Mouse (Mus musculus) stomach, postnatal 0 days (tissue): ENCODE measurements around the gene Clcn3. TPM values are rescaled to one million over a fixed set of nuclear protein-coding genes. Genes with fewer than 3 reads are reported as not detected.

ENCODE experiments used
- ATAC-seq: fragments of 200-750 bp; cut with Nextera tagmentation; 2 replicates; pipeline ENCODE4 v1.8.0; 2017; ENCODE audit not compliant: low FRiP score, low TSS enrichment
- DNase-seq: peaks from one replicate; pipeline ENCODE4 v3.0.0-alpha.2; 2016; ENCODE audit warnings: low spot score
- H3K27ac ChIP-seq: fragments of 300-500 bp; sonication (generic); replicated peaks from 2 replicates; pipeline ENCODE4 v1.5.1; 2014; ENCODE audit warnings: mild to moderate bottlenecking, control low read depth
- H3K27me3 ChIP-seq: fragments of 300-500 bp; sonication (generic); 2 replicates; pipeline ENCODE4 v1.6.1; 2014; ENCODE audit warnings: low read length; ENCODE audit not compliant: control insufficient read depth, insufficient read depth
- H3K36me3 ChIP-seq: fragments of 300-500 bp; sonication (generic); 2 replicates; pipeline ENCODE4 v1.6.1; 2014; ENCODE audit warnings: low read length, mixed read lengths; ENCODE audit not compliant: control insufficient read depth, insufficient read depth
- H3K4me1 ChIP-seq: fragments of 300-500 bp; sonication (generic); replicated peaks from 2 replicates; pipeline ENCODE4 v1.6.1; 2014; ENCODE audit warnings: antibody characterized with exemption; ENCODE audit not compliant: control insufficient read depth, insufficient read depth
- H3K4me2 ChIP-seq: fragments of 300-500 bp; sonication (generic); replicated peaks from 2 replicates; pipeline ENCODE4 v1.6.1; 2014; ENCODE audit warnings: low read depth, mild to moderate bottlenecking, control low read depth, moderate library complexity
- H3K4me3 ChIP-seq: fragments of 300-500 bp; sonication (generic); 2 replicates; pipeline ENCODE4 v1.5.1; 2014; ENCODE audit warnings: low read depth, low read length, control low read depth
- H3K9ac ChIP-seq: fragments of 300-500 bp; sonication (generic); 2 replicates; pipeline ENCODE4 v1.6.1; 2014; ENCODE audit warnings: mild to moderate bottlenecking, low read length, control low read depth, mixed read lengths
- H3K9me3 ChIP-seq: fragments of 300-500 bp; sonication (generic); 2 replicates; pipeline ENCODE4 v1.6.1; 2016; ENCODE audit warnings: low read length; ENCODE audit not compliant: control insufficient read depth
- CTCF ChIP-seq: IDR thresholded peaks from 2 replicates; pipeline ENCODE4 v1.5.1; 2016; ENCODE audit warnings: antibody characterized with exemption, low read depth, mild to moderate bottlenecking, moderate library complexity
- EP300 ChIP-seq: optimal IDR thresholded peaks from 2 replicates; pipeline ENCODE3; 2016; ENCODE audit warnings: antibody characterized with exemption
- WGBS: fragments of 180-500 bp; shearing (Covaris S2); extraction: QIAGEN DNeasy Blood & Tissue Kit; methylation state at CpG from one replicate; pipeline ENCODE4 v1.1.7; 2014; 5-methylcytosine and 5-hydroxymethylcytosine counted together
- polyA plus RNA-seq: library from polyadenylated mRNA; unstranded; fragments of >200 nt; fragmentation: Nextera tagmentation; extraction: Ambion mirVana; gene quantifications from 2 replicates; pipeline ENCODE4 v1.2.1, GENCODE M21; 2015

Clcn3 gene
- polyA plus RNA-seq, 1 experiment from 2014 or later, result 21.7 TPM

GRCm38 (mm10) chr8:60971808-60972207, 11.3 kb downstream of the Clcn3 start:
- no peaks in the 10 kb centered on the region for H3K27me3 ChIP-seq
- ATAC-seq, result no peak
- 55% methylated on average over 4 of the region's 4 CpGs for WGBS
- TF ChIP-seq CTCF (no peak), EP300 (no peak)
- no peaks in the 10 kb centered on the region for H3K9me3 ChIP-seq
- H3K9ac ChIP-seq, result no peak overlapping the region
- H3K36me3 ChIP-seq, result no peaks in the 10 kb centered on the region
- H3K4me1 ChIP-seq, result no peaks in the 10 kb centered on the region
- no peak overlapping the region for H3K4me3 ChIP-seq
- H3K27ac ChIP-seq, result no peak overlapping the region
- DNase-seq, result peak; percentile 23
- no peak overlapping the region for H3K4me2 ChIP-seq

GRCm38 (mm10) chr8:60969091-60969490, 14.0 kb downstream of the Clcn3 start:
- DNase-seq (peak; percentile 20), ATAC-seq (no peak)
- WGBS, result 50% methylated on average over 2 of the region's 2 CpGs
- no peaks in the 10 kb centered on the region for H3K27me3 ChIP-seq
- no peaks in the 10 kb centered on the region for H3K4me1 ChIP-seq
- no peaks in the 10 kb centered on the region for H3K36me3 ChIP-seq
- TF ChIP-seq EP300 (no peak), CTCF (no peak)
- H3K9me3 ChIP-seq, result no peaks in the 10 kb centered on the region
- H3K4me2 ChIP-seq, result no peak overlapping the region
- H3K4me3 ChIP-seq, result no peak overlapping the region
- no peak overlapping the region for H3K9ac ChIP-seq
- H3K27ac ChIP-seq, result no peak overlapping the region

DNA sequence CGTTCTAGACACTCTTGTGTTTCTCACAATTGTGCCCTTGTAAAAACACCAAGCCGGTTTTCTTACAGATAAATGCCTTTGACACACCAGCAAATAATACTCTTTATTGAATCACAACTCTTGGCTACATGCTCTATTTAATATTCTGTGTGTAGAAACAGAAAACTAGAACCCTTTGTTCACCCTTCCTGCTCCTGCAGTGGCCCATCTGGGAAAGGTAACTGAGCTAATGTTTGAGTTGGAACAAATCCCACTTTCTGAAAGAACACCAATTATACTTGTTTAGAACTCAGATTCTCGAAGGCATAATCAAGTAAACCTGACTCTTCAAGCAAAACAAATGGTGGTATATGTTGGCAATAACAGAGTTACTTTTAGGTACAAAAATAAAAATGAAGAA, 17.4 kb downstream of the Clcn3 start:
- Histone ChIP-seq H3K9ac (no peak overlapping the region), H3K36me3 (no peaks in the 10 kb centered on the region), H3K9me3 (no peaks in the 10 kb centered on the region), H3K27me3 (no peaks in the 10 kb centered on the region), H3K4me2 (no peak overlapping the region), H3K4me3 (no peak overlapping the region), H3K4me1 (no peaks in the 10 kb centered on the region), H3K27ac (no peak overlapping the region; the same call in 1 of the 2 replicates)
- TF ChIP-seq EP300 (no peak), CTCF (no peak)
- ATAC-seq (peak; percentile 74), DNase-seq (no peak)
- 33% methylated on average over 3 of the region's 3 CpGs for WGBS

GRCm38 (mm10) chr8:60965306-60965705, 17.8 kb downstream of the Clcn3 start:
- Histone ChIP-seq H3K36me3 (no peaks in the 10 kb centered on the region), H3K27me3 (no peaks in the 10 kb centered on the region), H3K4me3 (no peak overlapping the region), H3K4me1 (no peaks in the 10 kb centered on the region), H3K4me2 (peak overlapping the region; percentile 28; the same call in 1 of the 2 replicates), H3K9ac (no peak overlapping the region), H3K9me3 (no peaks in the 10 kb centered on the region), H3K27ac (peak overlapping the region; percentile 35)
- TF ChIP-seq EP300 (no peak), CTCF (no peak)
- ATAC-seq (peak; percentile 97), DNase-seq (peak; percentile 71)
- WGBS, result 38% methylated on average over 6 of the region's 6 CpGs

DNA sequence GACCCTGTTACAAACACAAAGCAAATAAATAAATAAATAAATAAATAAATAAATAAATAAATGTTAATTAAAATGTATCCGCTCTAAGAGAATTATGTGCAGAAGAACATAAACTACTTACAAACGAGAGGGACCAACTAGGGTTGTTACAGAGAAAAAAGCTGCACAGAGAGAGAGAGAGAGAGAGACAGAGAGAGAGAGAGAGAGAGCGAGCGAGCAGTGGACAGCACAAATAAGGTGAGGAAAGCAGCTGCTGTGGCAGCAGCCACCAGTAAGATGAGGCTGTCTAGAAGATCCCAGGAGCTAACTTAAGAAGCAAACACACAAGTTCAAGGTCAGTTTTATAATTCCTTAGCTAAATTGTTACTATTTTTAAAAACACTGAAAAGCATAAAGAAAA, 18.6 kb downstream of the Clcn3 start:
- WGBS, result 76% methylated on average over 4 of the region's 4 CpGs
- H3K9me3 ChIP-seq, result no peaks in the 10 kb centered on the region
- no peaks in the 10 kb centered on the region for H3K36me3 ChIP-seq
- no peak for ATAC-seq
- no peak for DNase-seq
- H3K27ac ChIP-seq, result no peak overlapping the region
- no peak overlapping the region for H3K4me2 ChIP-seq
- no peak overlapping the region for H3K9ac ChIP-seq
- no peaks in the 10 kb centered on the region for H3K4me1 ChIP-seq
- TF ChIP-seq EP300, result no peak
- no peak for TF ChIP-seq CTCF
- no peaks in the 10 kb centered on the region for H3K27me3 ChIP-seq
- no peak overlapping the region for H3K4me3 ChIP-seq

GRCm38 (mm10) chr8:60963931-60964330, 19.2 kb downstream of the Clcn3 start:
- H3K27ac ChIP-seq, result no peak overlapping the region
- H3K9me3 ChIP-seq, result no peaks in the 10 kb centered on the region
- H3K4me3 ChIP-seq, result no peak overlapping the region
- H3K4me2 ChIP-seq, result no peak overlapping the region
- no peak for TF ChIP-seq EP300
- no peak for TF ChIP-seq CTCF
- no peaks in the 10 kb centered on the region for H3K27me3 ChIP-seq
- ATAC-seq, result no peak
- 75% methylated on average over 2 of the region's 2 CpGs for WGBS
- H3K36me3 ChIP-seq, result no peaks in the 10 kb centered on the region
- DNase-seq, result no peak
- H3K9ac ChIP-seq, result no peak overlapping the region
- H3K4me1 ChIP-seq, result no peaks in the 10 kb centered on the region
